Mouse (Mus musculus): ENCODE measurements around the gene Zyg11b.

DNA sequence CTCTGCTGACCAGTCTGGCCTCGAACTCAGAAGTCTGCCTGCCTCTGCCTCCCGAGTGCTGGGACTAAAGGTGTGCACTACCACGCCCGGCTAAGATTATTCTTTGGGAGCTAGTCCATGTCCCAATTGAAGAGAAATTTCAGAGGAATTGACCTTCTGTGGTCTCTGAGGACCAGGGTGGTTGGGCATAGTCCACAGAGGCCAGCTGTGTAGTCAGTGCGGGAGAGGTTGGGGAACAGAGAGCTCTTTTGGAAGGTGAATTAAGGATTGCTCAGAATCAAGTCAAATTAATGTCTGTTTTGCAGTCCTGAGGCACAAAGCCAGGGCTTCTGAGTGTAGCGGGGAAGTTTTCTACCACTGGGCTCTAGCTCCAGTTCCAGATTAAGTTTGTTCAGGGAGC, 28.9 kb upstream of the Zyg11b start:
- no peak for TF ChIP-seq MAX (IDR thresholded peaks at IDR 0.05; ENCODE audit: low read length)
- TF ChIP-seq POLR2A (IDR thresholded peaks at IDR 0.05; ENCODE audit: low read depth, low read length) = no peak
